In genomic region chrX:159269072-159269471, GRCm38 (mm10) we compare ENCODE assay signal across 8 mouse cellular contexts. TPM values are rescaled to one million over a fixed set of nuclear protein-coding genes. Genes with fewer than 3 reads are reported as not detected.
A peak's percentile ranks its signal among the peaks of the same experiment; 100 is the strongest.
DNase-seq lines count a peak whose midpoint lies in the region; ATAC-seq and TF ChIP-seq lines count a peak whose summit lies in the region.

No protein-coding gene starts in this region.

- ATAC-seq in hindbrain, postnatal 0 days: no peak
- ATAC-seq in hindbrain, embryonic 12.5 days (ENCODE audit: low FRiP score): no peak
- no peak for ATAC-seq in forebrain, embryonic 13.5 days

- no peak for TF ChIP-seq POLR2A in cerebellum, adult 2 months (IDR thresholded peaks at IDR 0.05; ENCODE audit: borderline replicate concordance, insufficient read depth, low read length)

- no peak overlapping the region for H3K9ac ChIP-seq in hindbrain, postnatal 0 days (replicated peaks; ENCODE audit: low read length)
- no peak overlapping the region for H3K9ac ChIP-seq in hindbrain, embryonic 12.5 days
- H3K9ac ChIP-seq in forebrain, embryonic 13.5 days: no peak overlapping the region

- H3K4me3 ChIP-seq in hindbrain, postnatal 0 days (ENCODE audit: low read length): no peak overlapping the region
- H3K4me3 ChIP-seq in hindbrain, embryonic 12.5 days: no peak overlapping the region
- no peak overlapping the region for H3K4me3 ChIP-seq in cerebellum, adult 2 months (replicated peaks; ENCODE audit: insufficient read depth, low read depth, low read length)
- no peak overlapping the region for H3K4me3 ChIP-seq in forebrain, embryonic 13.5 days

- no peaks in the 10 kb centered on the region for H3K4me1 ChIP-seq in hindbrain, postnatal 0 days (ENCODE audit: insufficient read depth, low read length)
- H3K4me1 ChIP-seq in hindbrain, embryonic 12.5 days: no peaks in the 10 kb centered on the region
- H3K4me1 ChIP-seq in cerebellum, adult 2 months (ENCODE audit: control insufficient read depth, insufficient read depth, low read length): no peaks in the 10 kb centered on the region
- H3K4me1 ChIP-seq in forebrain, embryonic 13.5 days: no peaks in the 10 kb centered on the region

- H3K36me3 ChIP-seq in hindbrain, postnatal 0 days (ENCODE audit: insufficient read depth, low read length): no peaks in the 10 kb centered on the region
- H3K36me3 ChIP-seq in hindbrain, embryonic 12.5 days: no peaks in the 10 kb centered on the region
- no peaks in the 10 kb centered on the region for H3K36me3 ChIP-seq in forebrain, embryonic 13.5 days (ENCODE audit: poor library complexity, severe bottlenecking)

- no peak overlapping the region for H3K27ac ChIP-seq in hindbrain, postnatal 0 days
- no peak overlapping the region for H3K27ac ChIP-seq in hindbrain, embryonic 12.5 days
- H3K27ac ChIP-seq in cerebellum, adult 2 months (ENCODE audit: insufficient read depth, low read length): no peak overlapping the region
- H3K27ac ChIP-seq in forebrain, embryonic 13.5 days: no peak overlapping the region

- peak; percentile 38 for DNase-seq in hindbrain, postnatal 0 days (ENCODE audit: low spot score)
- peak; percentile 41 for DNase-seq in 3T3-L1 (ENCODE audit: low read depth, low spot score)
- peak; percentile 73 for DNase-seq in CD4-positive, CD25-positive, alpha-beta regulatory T cell, adult 2 months (ENCODE audit: low read depth, low spot score)
- DNase-seq in cerebellum, adult 2 months: peak in 1 of 2 experiments; percentile 41
- peak; percentile 20 to 49 for DNase-seq in layer of hippocampus, postnatal 10 days (ENCODE audit: low spot score in 2 of 2)
- DNase-seq in right cerebral cortex, postnatal 25 days: peak; percentile 5

- TF ChIP-seq CTCF in hindbrain, postnatal 0 days (IDR thresholded peaks at IDR 0.05; ENCODE audit: low read depth): peak; percentile 61
- TF ChIP-seq CTCF in cerebellum, adult 2 months (IDR thresholded peaks at IDR 0.05; ENCODE audit: borderline replicate concordance, insufficient read depth, low read depth, low read length): peak; percentile 11; the same call in 1 of the 2 replicates

- no peak overlapping the region for H3K4me2 ChIP-seq in hindbrain, postnatal 0 days (ENCODE audit: low read depth, low read length)
- H3K4me2 ChIP-seq in hindbrain, embryonic 12.5 days (replicated peaks): no peak overlapping the region
- H3K4me2 ChIP-seq in forebrain, embryonic 13.5 days: no peak overlapping the region

- H3K9me3 ChIP-seq in hindbrain, postnatal 0 days (ENCODE audit: low read length): no peaks in the 10 kb centered on the region
- H3K9me3 ChIP-seq in hindbrain, embryonic 12.5 days (replicated peaks): no peaks in the 10 kb centered on the region
- no peaks in the 10 kb centered on the region for H3K9me3 ChIP-seq in forebrain, embryonic 13.5 days (replicated peaks)

- no peaks in the 10 kb centered on the region for H3K27me3 ChIP-seq in hindbrain, postnatal 0 days (ENCODE audit: insufficient read depth, low read length)
- H3K27me3 ChIP-seq in hindbrain, embryonic 12.5 days: no peaks in the 10 kb centered on the region
- H3K27me3 ChIP-seq in cerebellum, adult 2 months (ENCODE audit: control insufficient read depth, insufficient read depth, low read length): no peaks in the 10 kb centered on the region
- H3K27me3 ChIP-seq in forebrain, embryonic 13.5 days: no peaks in the 10 kb centered on the region

RNA-seq across cellular contexts. Expression of gene Rps6ka3, which starts 59.0 kb away (rescaled TPM):
- total RNA-seq in hindbrain, postnatal 0 days (2014; rRNA removed): 18.1 and 20.1 TPM in 2 replicates
- polyA plus RNA-seq in hindbrain, postnatal 0 days (2015; fragmentation: Nextera tagmentation; extraction: Ambion mirVana): 3.5 and 4.0 TPM in 2 replicates
- polyA plus RNA-seq in hindbrain, embryonic 12.5 days (2016; fragmentation: Nextera tagmentation; extraction: Ambion mirVana): 5.2 and 5.4 TPM in 2 replicates
- 20.6 and 24.3 TPM in 2 replicates for polyA plus RNA-seq in cerebellum, adult 2 months (2012; rRNA removed)
- total RNA-seq in layer of hippocampus, postnatal 10 days (2021): 10 to 100 TPM; 33.3 to 38.5 TPM
- 3.4 and 4.8 TPM in 2 replicates for polyA plus RNA-seq in forebrain, embryonic 13.5 days (2015; fragmentation: Nextera tagmentation; extraction: Ambion mirVana)
